15 mouse cellular contexts compared by ENCODE assay signal in the genomic region with DNA sequence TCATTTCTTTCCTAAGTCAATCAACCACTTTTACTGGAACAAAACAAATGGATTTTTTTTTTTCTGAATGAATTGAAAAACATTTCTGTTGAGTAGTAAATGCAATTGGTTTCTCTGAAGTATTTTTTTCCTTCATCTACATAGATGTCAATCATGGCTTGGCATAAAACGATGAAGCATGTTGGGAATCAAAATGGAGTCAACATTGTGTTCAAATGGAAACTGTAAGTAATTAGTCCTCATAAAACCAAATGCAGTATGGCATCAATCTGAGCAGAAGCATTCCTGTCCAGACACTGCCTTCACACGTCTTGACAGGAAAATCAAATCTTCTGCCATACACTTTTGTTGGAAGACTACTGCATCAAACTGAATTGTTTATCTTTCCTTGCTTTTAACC.
"Had no signal": no experiment of that assay in that cellular context is flagged by ENCODE, and none has a peak within 500 bp of the region (broad histone marks: within the 10 kb centered on the region; RNA-seq: fewer than 3 reads in every experiment).

No protein-coding gene starts in this region.

- H3K4me1 ChIP-seq: lung, embryonic 15.5 days; megakaryocyte, embryonic 14.5 days; neural tube, embryonic 12.5 days had no signal

- H3K9ac ChIP-seq: lung, embryonic 15.5 days; midbrain, embryonic 13.5 days; midbrain, embryonic 15.5 days; neural tube, embryonic 12.5 days had no signal

- ATAC-seq: lung, postnatal 0 days; midbrain, embryonic 13.5 days; midbrain, embryonic 15.5 days had no signal

- H3K4me3 ChIP-seq: lung, embryonic 15.5 days; megakaryocyte, embryonic 14.5 days; midbrain, embryonic 13.5 days; midbrain, embryonic 15.5 days; neural tube, embryonic 12.5 days had no signal

- DNase-seq: lung, adult 2 months; lung, postnatal 14 days; lung, postnatal 36 days; right cerebral cortex, postnatal 14 days; thymus, adult 18-20 months; thymus, postnatal 14 days; thymus, postnatal 36 days had no signal

- H3K27ac ChIP-seq: lung, embryonic 15.5 days; macrophage; midbrain, embryonic 13.5 days; midbrain, embryonic 15.5 days; neural tube, embryonic 12.5 days had no signal

- H3K4me2 ChIP-seq: lung, embryonic 15.5 days; midbrain, embryonic 11.5 days; midbrain, embryonic 13.5 days; midbrain, embryonic 15.5 days; neural tube, embryonic 12.5 days had no signal

- H3K27me3 ChIP-seq: lung, embryonic 15.5 days; megakaryocyte, embryonic 14.5 days; midbrain, embryonic 13.5 days; midbrain, embryonic 15.5 days; neural tube, embryonic 12.5 days had no signal

- H3K36me3 ChIP-seq: lung, embryonic 15.5 days; midbrain, embryonic 13.5 days; midbrain, embryonic 15.5 days; neural tube, embryonic 12.5 days had no signal

- H3K9me3 ChIP-seq: lung, embryonic 15.5 days; megakaryocyte, embryonic 14.5 days; midbrain, embryonic 13.5 days; midbrain, embryonic 15.5 days; neural tube, embryonic 12.5 days had no signal
